Mouse (Mus musculus) large intestine, adult 2 months (tissue): ENCODE measurements around the gene Olfr559. TPM values are rescaled to one million over a fixed set of nuclear protein-coding genes. Genes with fewer than 3 reads are reported as not detected.

ENCODE experiments used
- DNase-seq: peaks from one replicate; pipeline ENCODE4 v3.0.0-alpha.2; 2012; ENCODE audit warnings: low read depth, low spot score
- WGBS: fragments of 180-500 bp; shearing (Covaris S2); methylation state at CpG from one replicate; pipeline ENCODE4 v1.1.7; 2018; 5-methylcytosine and 5-hydroxymethylcytosine counted together
- polyA plus RNA-seq: library from polyadenylated mRNA; depleted of rRNA; stranded (reverse); fragments of >200 nt; gene quantifications from 2 replicates; pipeline ENCODE4 v1.2.3, GENCODE M21; 2012; rRNA removed

The Olfr559 gene
- not detected in 2 replicates for polyA plus RNA-seq

GRCm38 (mm10) chr7:102727391-102727790 is at the start of gene Olfr559:
TSS of gene Olfr559 (minus strand) at chr7:102727491.
- no peak for DNase-seq

GRCm38 (mm10) chr7:102770921-102771320 is 43.6 kb upstream of the Olfr559 start, which contains the start of gene Olfr561:
TSS of gene Olfr561 (plus strand) at chr7:102771221.
- 60% methylated on average over 2 of the region's 2 CpGs for WGBS

GRCm38 (mm10) chr7:102759266-102759665 is 32.0 kb upstream of the Olfr559 start, which contains the start of the genes Olfr560 and Olfr78:
TSS of gene Olfr560 (minus strand) at chr7:102759366.
TSS of gene Olfr78 (minus strand) at chr7:102759471.
- WGBS = 34% methylated on average over 4 of the region's 4 CpGs
- DNase-seq = no peak

More at GRCm38 (mm10) chr7:102770921-102771320, 43.6 kb upstream of the Olfr559 start, which contains the start of gene Olfr561:
- no peak for DNase-seq

DNA sequence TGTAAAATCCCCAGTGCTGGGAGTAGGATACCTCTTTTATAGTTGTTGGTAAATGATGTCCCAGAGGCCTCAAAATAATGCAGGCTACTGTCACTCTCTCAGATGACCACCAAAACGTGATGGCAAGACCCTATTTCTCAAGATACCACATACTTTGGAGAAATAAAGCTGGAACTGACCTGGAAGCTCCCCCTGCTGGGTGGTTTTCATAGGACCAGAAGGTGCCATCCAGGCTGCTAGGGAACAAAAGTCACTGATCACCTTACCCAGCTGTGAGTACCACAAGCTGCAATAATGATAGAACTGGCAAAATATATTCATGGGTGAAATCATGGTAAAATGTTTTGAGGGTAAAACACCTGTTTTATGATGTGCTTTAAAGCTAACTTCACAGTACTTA is 24.8 kb upstream of the Olfr559 start:
- 2% methylated on average over 1 of the region's 1 CpGs for WGBS
- no peak for DNase-seq

DNA sequence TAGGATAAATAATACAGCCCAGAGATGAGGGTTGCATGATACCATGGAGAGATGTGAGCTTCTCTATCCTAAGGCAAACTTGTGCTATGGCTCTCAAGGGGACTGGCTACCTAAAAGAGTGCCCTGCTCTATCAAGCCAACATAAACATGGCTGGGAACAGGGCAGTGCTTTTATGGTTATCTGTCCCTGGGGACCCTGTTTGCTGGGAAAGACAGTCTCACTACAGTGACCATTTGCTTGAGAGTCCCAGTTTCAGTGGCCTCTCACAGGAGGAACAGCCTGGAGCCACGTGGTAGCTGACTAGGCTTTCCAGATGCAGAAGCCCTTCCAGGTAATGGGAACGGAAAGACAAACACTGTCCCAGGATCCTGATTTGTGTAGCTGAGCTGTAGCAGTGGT is 10.4 kb upstream of the Olfr559 start:
- DNase-seq = no peak
- 31% methylated on average over 2 of the region's 2 CpGs for WGBS

DNA sequence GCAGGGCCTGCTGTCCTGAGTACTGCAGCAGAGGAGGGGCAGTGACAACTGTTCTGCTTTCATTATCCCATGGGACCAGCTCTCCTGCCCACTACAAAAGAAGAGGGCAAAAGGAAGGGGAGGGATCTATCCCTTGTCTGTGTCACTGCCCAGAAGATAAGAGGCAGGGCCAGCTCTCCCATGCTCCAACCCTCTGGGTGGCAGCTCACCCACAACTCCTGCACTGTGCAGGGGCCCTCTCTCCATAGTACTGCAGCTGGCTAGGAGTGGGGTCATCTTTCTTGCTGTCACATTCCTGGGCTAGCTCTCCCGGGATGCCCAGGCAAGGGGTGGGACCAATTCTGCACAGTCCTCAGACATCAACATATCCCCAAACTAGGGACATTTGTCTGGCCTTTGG is 6.5 kb upstream of the Olfr559 start:
- 29% methylated on average over 1 of the region's 1 CpGs for WGBS
- no peak for DNase-seq

- 23% methylated on average over 1 of the region's 1 CpGs for WGBS
- no peak for DNase-seq
These were observed 8.3 kb downstream of the Olfr559 start, which contains the start of gene Olfr33 for GRCm38 (mm10) chr7:102718970-102719369. TSS of gene Olfr33 (minus strand) at chr7:102719070.

GRCm38 (mm10) chr7:102701915-102702314 is 25.4 kb downstream of the Olfr559 start, which contains the start of gene Olfr558:
TSS of gene Olfr558 (plus strand) at chr7:102702215.
- no peak for DNase-seq

DNA sequence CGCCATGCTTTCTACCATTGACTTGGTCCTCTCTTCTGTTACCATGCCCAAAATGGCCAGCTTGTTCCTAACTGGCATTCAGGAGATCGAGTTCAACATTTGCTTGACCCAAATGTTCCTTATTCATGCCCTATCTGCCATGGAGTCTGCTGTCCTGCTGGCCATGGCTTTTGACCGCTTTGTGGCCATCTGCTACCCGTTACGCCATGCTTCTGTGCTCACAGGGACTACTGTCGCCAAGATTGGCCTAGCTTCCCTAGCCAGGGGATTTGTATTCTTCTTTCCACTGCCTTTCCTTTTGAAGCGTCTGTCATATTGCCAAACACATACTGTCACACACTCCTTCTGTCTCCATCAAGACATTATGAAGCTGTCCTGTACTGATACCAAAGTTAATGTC is 28.8 kb downstream of the Olfr559 start:
- 87% methylated on average over 7 of the region's 7 CpGs for WGBS
- no peak for DNase-seq

GRCm38 (mm10) chr7:102695358-102696125 is 31.7 kb downstream of the Olfr559 start, which contains the start of gene Olfr557:
TSS of gene Olfr557 (plus strand) at chr7:102695910.
- 74% methylated on average over 5 of the region's 5 CpGs for WGBS
- DNase-seq = no peak

DNA sequence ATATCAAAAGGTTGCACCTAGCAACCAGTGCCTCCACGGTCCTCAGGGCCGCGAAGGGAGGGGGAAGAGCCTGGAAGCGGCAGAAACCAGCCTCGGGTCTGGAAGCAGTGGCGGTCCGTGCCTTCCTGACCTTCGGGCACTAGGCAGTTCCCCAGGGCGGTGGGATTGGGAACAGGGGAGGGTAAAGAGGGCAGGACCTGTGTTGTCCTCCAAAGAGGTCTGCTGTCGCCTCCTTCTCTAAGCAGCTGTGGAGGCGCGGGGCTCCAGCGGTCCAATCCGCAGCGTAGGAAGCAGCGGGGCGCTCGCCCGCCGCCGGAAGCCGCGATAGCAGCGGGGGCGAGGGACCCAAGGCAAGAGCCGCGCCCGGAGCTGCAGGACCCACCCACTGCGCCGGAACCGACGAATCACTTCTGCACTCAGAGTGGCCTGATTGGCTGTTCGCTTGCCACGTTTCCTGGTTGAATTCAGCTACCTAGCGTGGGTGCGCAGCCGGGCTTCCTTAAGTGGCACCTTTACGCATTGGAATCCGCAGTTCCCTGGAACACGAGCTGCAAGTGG is 40.3 kb downstream of the Olfr559 start, which contains the start of gene Trim68:
TSS of gene Trim68 (minus strand) at position 384 of the 558 bp plus-strand sequence.
- under 1% methylated on average over 40 of the region's 40 CpGs for WGBS
- DNase-seq = peak; percentile 69

DNA sequence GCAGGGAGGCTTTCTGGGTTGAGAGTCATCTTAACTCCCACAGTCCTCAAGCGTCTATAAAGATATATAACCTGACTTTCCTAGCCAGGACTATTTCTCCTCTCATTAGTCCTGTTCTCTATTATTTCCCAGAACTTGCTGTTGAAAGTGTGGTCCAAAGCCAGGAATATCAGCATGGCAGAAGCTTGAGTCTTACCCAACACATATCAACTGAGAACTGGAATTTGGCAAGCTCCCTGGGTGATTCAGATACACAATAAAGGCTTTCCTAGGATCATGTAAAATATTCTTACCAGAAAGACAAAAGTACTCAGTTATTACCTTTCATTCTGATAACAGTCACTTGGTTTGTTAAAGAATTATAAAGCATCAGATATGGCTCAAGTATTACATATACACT is 45.4 kb downstream of the Olfr559 start:
- WGBS = 90% methylated on average over 1 of the region's 1 CpGs
- DNase-seq = no peak

DNA sequence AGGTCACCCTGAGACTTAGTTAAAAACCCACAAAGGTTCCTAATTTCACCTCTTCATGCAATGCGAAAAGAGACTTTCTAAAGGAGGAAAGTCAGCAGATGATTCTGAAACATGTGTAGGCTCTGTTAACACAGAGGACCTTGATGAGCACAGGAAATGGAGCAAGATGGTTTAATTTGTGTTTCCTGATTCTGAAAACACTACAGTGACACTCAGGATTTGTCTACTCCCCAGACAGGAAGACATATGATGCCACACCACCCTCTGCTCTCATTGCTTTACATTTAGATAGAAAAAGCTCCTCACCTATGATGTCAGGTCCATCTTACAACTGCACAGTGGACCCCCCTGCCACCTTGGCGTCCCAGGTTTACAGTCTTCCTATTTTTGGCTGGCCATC is 51.1 kb downstream of the Olfr559 start:
- no peak for DNase-seq
- 75% methylated on average over 2 of the region's 2 CpGs for WGBS

Other genes with a start within 250 kb of the Olfr559 start
- not detected in 2 replicates for gene Olfr543, start 245.8 kb downstream of the Olfr559 start, polyA plus RNA-seq
- not detected in 2 replicates for gene Olfr544, start 239.2 kb downstream of the Olfr559 start, polyA plus RNA-seq
- not detected in 2 replicates for gene Olfr545, start 227.9 kb downstream of the Olfr559 start, polyA plus RNA-seq
- not detected in 2 replicates for gene Olfr547, start 192.7 kb downstream of the Olfr559 start, polyA plus RNA-seq
- gene Olfr548-ps1, start 186.6 kb downstream of the Olfr559 start, polyA plus RNA-seq = not detected in 2 replicates
- not detected in 2 replicates for gene Olfr549, start 177.6 kb downstream of the Olfr559 start, polyA plus RNA-seq
- gene Trim21, start 162.0 kb downstream of the Olfr559 start, polyA plus RNA-seq = 4.9 and 6.2 TPM in 2 replicates
- gene Olfr550, start 156.0 kb downstream of the Olfr559 start, polyA plus RNA-seq = not detected in 2 replicates
- gene Olfr551, start 135.6 kb downstream of the Olfr559 start, polyA plus RNA-seq = not detected in 2 replicates
- gene Olfr552, start 129.7 kb downstream of the Olfr559 start, polyA plus RNA-seq = not detected in 2 replicates
- gene Olfr553, start 109.3 kb downstream of the Olfr559 start, polyA plus RNA-seq = not detected in 2 replicates
- not detected in 2 replicates for gene Olfr554, start 89.1 kb downstream of the Olfr559 start, polyA plus RNA-seq
- not detected in 2 replicates for gene Olfr555, start 68.7 kb downstream of the Olfr559 start, polyA plus RNA-seq
- gene Olfr556, start 62.6 kb downstream of the Olfr559 start, polyA plus RNA-seq = not detected in 2 replicates
- 6.7 and 9.2 TPM in 2 replicates for gene Trim68, start 40.2 kb downstream of the Olfr559 start, polyA plus RNA-seq
- gene Olfr557, start 31.6 kb downstream of the Olfr559 start, polyA plus RNA-seq = not detected in 2 replicates
- 0.45 and 0.62 TPM in 2 replicates for gene Olfr558, start 25.3 kb downstream of the Olfr559 start, polyA plus RNA-seq
- not detected in 2 replicates for gene Olfr33, start 8.4 kb downstream of the Olfr559 start, polyA plus RNA-seq
- not detected in 2 replicates for gene Olfr560, start 31.9 kb upstream of the Olfr559 start, polyA plus RNA-seq
- gene Olfr78, start 32.0 kb upstream of the Olfr559 start, polyA plus RNA-seq = 0.47 and 1.0 TPM in 2 replicates
- gene Olfr561, start 43.7 kb upstream of the Olfr559 start, polyA plus RNA-seq = not detected in 2 replicates
- gene Olfr564, start 76.0 kb upstream of the Olfr559 start, polyA plus RNA-seq = not detected in 2 replicates
- not detected in 2 replicates for gene Olfr566, start 131.3 kb upstream of the Olfr559 start, polyA plus RNA-seq
- not detected in 2 replicates for gene Olfr568, start 149.6 kb upstream of the Olfr559 start, polyA plus RNA-seq
- gene Olfr569, start 163.4 kb upstream of the Olfr559 start, polyA plus RNA-seq = not detected in 2 replicates
- gene Olfr570, start 167.1 kb upstream of the Olfr559 start, polyA plus RNA-seq = not detected in 2 replicates
- not detected in 2 replicates for gene Olfr571, start 190.0 kb upstream of the Olfr559 start, polyA plus RNA-seq
- gene Olfr572, start 196.9 kb upstream of the Olfr559 start, polyA plus RNA-seq = not detected in 2 replicates
- gene Olfr573-ps1, start 215.1 kb upstream of the Olfr559 start, polyA plus RNA-seq = not detected in 2 replicates
- gene Olfr574, start 221.0 kb upstream of the Olfr559 start, polyA plus RNA-seq = not detected in 2 replicates
- not detected in 2 replicates for gene Olfr575, start 231.3 kb upstream of the Olfr559 start, polyA plus RNA-seq
- not detected in 2 replicates for gene Olfr576, start 235.2 kb upstream of the Olfr559 start, polyA plus RNA-seq
- gene Olfr577, start 248.5 kb upstream of the Olfr559 start, polyA plus RNA-seq = not detected in 2 replicates